Mouse (Mus musculus): ENCODE measurements at regions not wholly inside any gene's neighbourhood (a gene's known extent, or its start where the extent isn't known, plus 50 kb on each side); places are given as distances from the start of the nearest gene placed in this dataset.

DNA sequence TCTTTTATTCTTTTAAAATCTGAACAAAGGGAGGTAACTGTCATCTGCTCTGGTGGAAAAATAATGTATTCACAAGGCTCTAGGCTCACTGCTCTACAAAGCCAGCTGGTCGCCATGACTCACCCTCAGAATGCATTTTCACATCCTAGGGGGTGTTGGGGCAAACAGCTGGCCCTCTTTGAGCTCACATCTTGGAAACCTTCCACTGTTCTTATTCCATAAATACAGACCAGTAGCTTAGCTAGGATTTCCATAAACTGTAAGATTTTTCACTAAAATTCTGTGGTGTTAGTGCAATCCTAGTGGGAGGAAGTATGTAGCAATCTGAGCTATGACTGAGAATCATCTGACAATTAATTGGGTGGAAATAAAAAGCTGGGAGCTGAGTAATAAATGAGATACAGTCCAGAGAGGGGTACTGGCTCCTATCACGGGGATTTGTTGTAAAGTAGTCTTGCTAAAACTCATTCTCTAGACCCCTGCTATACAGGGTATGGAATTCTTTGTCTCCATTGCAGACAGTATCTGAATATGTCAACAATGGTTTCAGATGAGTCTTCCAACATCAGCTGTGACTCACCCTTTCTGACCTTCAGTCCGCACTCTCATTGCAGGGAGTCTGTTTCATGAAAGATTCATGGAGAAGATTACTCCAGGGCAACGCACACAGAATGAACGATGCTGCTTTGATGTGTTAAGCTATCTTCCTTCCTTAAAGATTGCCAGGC is 67.2 kb upstream of the Vav3 start:
- no peak overlapping the region for H3K9ac ChIP-seq
- no peak for ATAC-seq (ENCODE audit: low FRiP score, low read depth)

DNA sequence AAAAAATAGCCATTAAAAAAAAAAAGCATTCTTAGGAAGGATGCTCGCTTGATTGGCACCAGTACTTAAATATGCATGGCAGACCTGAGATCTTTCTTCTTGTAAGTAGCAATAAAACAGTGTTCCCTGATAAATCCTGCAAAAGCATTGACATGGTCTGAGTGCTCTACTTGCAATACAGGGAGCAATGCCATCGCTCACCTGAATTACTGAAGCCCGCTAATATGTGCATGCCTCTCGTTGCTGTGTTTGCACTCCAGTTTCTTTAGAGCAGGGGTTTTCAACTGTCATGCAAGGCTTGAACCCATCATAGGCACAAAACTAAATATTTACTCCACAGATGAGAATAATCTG is 66.7 kb upstream of the Vav3 start:
- Histone ChIP-seq H3K27me3 (no peaks in the 10 kb centered on the region), H3K27ac (no peak overlapping the region), H3K4me3 (no peak overlapping the region), H3K36me3 (no peaks in the 10 kb centered on the region), H3K4me2 (replicated peaks) (no peak overlapping the region), H3K9me3 (no peaks in the 10 kb centered on the region), H3K9ac (no peak overlapping the region), H3K4me1 (peaks cover 5% of the 10 kb centered on the region; the same call in 1 of the 2 replicates)
- 93% methylated on average over 4 of the region's 4 CpGs for WGBS
- no peak for ATAC-seq (ENCODE audit: low FRiP score, low read depth)

More for the DNA sequence above, 67.2 kb upstream of the Vav3 start:
- Histone ChIP-seq H3K4me2 (replicated peaks) (no peak overlapping the region), H3K4me3 (no peak overlapping the region), H3K4me1 (peaks cover 5% of the 10 kb centered on the region; the same call in 1 of the 2 replicates), H3K36me3 (no peaks in the 10 kb centered on the region), H3K27me3 (no peaks in the 10 kb centered on the region), H3K9me3 (no peaks in the 10 kb centered on the region), H3K27ac (no peak overlapping the region)
- 68% methylated on average over 5 of the region's 5 CpGs for WGBS

DNA sequence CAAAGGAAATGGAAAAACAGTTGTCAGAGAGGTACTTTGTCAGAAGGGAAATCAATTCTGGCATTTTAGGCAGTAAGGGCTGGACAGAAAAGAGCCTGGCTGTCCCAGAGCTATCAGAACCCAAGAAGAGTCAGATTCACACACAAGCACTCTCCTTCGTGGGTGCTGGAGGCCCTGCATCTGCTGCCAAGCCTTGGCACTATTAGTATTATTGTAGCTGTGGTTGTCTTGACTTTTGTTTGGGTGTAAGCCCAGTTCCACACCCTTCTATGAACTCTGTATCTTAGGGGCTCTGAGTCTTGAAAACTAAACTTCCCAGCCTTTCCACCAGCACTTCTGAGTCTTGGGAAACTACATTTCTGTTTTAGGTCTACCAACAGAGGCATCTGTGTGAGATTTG is 61.4 kb upstream of the Vav3 start:
- H3K4me3 ChIP-seq, result no peak overlapping the region
- ATAC-seq (ENCODE audit: low FRiP score, low read depth), result no peak
- no peaks in the 10 kb centered on the region for H3K36me3 ChIP-seq
- no peak overlapping the region for H3K27ac ChIP-seq
- no peak overlapping the region for H3K4me2 ChIP-seq (replicated peaks)
- WGBS, result 62% methylated on average over 1 of the region's 1 CpGs
- H3K27me3 ChIP-seq, result no peaks in the 10 kb centered on the region
- H3K9me3 ChIP-seq, result no peaks in the 10 kb centered on the region
- H3K9ac ChIP-seq, result no peak overlapping the region
- no peaks in the 10 kb centered on the region for H3K4me1 ChIP-seq

DNA sequence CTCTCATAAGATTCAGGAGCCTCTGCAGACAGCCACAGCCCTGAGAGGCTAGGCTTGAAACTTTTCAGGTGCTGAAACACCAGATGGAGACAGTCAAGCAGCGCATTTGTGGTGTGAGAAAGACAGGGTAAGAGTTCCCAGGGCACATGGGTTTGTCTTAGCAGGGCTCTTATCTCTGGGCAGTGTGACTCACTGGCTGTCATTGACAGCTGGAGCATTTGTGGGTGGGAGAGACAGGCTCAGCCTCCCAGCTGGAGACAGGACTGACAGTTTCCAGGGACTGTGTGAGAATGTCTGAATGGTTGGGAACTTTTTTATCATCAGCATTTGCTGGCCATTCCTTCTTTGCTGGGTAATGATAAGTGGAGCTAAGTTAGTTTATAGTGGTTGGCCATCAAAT is 53.9 kb upstream of the Vav3 start:
- WGBS, result 57% methylated on average over 1 of the region's 1 CpGs
- Histone ChIP-seq H3K4me3 (no peak overlapping the region), H3K27ac (no peak overlapping the region), H3K9ac (no peak overlapping the region), H3K4me1 (no peaks in the 10 kb centered on the region), H3K4me2 (replicated peaks) (no peak overlapping the region), H3K9me3 (no peaks in the 10 kb centered on the region), H3K27me3 (no peaks in the 10 kb centered on the region), H3K36me3 (no peaks in the 10 kb centered on the region)
- no peak for ATAC-seq (ENCODE audit: low FRiP score, low read depth)

All from limb, embryonic 13.5 days (tissue).